Mouse (Mus musculus) CD8-positive naive resting alpha-beta T cell, adult 57 days (primary cell): ENCODE results near the gene 2410004P03Rik. TPM values are rescaled to one million over a fixed set of nuclear protein-coding genes. Genes with fewer than 3 reads are reported as not detected.

Experiments
- total RNA-seq: library from RNA; stranded (reverse); gene quantifications from one replicate; pipeline ENCODE4 v1.2.4, GENCODE M21; 2023

The 2410004P03Rik gene
- total RNA-seq, result 0.61 TPM

DNA sequence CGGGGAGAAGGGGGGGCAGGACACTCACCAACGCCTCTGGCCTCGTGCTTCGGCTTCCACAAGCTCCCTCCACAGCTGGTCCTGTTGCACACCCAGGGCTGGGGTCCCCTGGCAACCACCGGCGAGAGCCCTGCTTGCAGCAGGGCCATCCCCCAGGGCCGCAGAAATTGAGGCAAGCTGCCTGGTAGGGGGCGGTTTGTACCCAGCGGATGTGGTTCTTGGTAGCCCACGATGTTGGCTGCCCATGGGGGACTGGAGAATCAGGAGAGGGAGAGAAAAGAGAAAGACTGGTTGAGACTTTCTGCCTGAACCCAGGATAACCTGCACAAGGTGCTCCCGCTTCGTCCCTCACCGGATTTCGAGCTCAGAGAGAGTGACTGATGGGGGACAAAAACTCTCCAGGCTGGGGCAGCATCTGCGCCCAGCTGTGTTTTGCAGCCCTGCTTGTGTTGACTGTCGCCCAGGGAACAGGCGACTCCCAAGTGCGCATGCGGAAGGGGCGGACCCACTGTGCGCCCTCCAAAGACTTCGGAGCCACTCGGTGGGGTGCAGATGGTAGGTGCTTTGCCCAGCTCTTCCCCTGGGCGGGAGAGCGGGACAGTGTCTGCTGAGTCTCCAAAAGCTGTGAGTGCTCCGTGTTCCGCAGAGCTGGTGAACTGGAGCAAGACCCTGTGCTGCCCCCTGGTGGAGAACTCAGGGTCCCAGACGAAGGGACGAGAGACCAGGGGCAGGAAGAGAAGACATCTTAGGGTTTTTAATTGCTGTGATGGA is at the start of gene 2410004P03Rik:
2410004P03Rik (minus strand) TSS at position 628 of the 771 bp plus-strand sequence.

DNA sequence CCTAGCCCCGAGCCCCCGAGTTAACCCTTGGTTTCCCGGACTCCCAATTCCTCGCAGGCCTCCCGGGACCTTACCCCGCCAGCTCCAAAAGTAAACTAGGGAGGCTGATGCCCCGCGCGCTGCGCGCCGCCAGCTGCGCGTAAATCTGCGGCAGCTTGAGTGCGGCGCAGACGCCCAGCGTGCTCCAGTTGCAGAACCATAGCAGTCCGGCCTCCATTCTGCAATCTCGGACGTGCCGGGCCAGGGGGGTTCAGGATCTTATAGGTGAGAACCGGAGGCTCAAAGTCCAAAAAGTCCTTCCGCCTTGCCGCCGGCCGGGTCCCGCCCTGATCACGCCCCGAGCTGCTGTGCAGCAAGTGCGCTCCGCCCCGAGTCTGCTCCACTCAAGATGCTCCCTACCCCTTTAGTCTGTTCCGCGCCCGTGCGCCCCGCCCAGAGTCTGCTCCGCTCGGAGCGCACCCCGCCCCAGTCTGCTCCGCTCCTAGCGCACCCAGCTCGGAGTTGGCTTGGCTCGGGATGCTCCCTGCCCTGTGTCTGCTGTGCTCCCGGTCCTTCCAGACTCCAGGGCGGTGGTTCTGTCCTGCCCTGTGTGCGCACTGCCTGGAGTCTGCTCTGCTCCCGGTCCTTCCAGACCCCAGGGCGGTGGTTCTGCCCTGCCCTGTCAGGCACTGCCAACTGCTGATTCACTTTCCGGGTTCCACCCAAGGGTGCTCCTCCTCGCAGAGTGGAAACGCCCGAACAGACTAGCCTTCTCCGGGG is 11.6 kb downstream of the 2410004P03Rik start, which contains the start of gene Pqlc3:
Pqlc3 (minus strand) TSS at position 670 of the 759 bp plus-strand sequence.

Other genes starting within 250 kb of the 2410004P03Rik start
- gene Greb1, start 210.8 kb downstream of the 2410004P03Rik start, total RNA-seq, result 0.37 TPM
- gene E2f6, start 200.8 kb downstream of the 2410004P03Rik start, total RNA-seq, result 11.1 TPM
- gene Rock2, start 116.8 kb downstream of the 2410004P03Rik start, total RNA-seq, result 48.4 TPM
- 12.0 TPM for gene Pqlc3, start 11.3 kb downstream of the 2410004P03Rik start, total RNA-seq
- not detected for gene Kcnf1, start 165.2 kb upstream of the 2410004P03Rik start, total RNA-seq